Mouse (Mus musculus) thymus, adult 2 months (tissue): Measurements from ENCODE around the gene Prkg1.

ENCODE experiments used
- CTCF ChIP-seq: fragments of 200-500 bp; IDR thresholded peaks from 2 replicates; pipeline ENCODE4 v1.5.1; 2012; ENCODE audit warnings: mild to moderate bottlenecking, control low read depth, low read length, moderate library complexity, borderline replicate concordance; ENCODE audit not compliant: control insufficient read depth, poor library complexity, insufficient read depth; ENCODE audit errors: extremely low read depth
- POLR2A ChIP-seq: fragments of 200-500 bp; IDR thresholded peaks from 2 replicates; pipeline ENCODE4 v1.6.1; 2012; ENCODE audit warnings: mild to moderate bottlenecking, low read length, control low read depth, moderate library complexity; ENCODE audit not compliant: control insufficient read depth, poor library complexity, insufficient read depth; ENCODE audit errors: extremely low read depth

DNA sequence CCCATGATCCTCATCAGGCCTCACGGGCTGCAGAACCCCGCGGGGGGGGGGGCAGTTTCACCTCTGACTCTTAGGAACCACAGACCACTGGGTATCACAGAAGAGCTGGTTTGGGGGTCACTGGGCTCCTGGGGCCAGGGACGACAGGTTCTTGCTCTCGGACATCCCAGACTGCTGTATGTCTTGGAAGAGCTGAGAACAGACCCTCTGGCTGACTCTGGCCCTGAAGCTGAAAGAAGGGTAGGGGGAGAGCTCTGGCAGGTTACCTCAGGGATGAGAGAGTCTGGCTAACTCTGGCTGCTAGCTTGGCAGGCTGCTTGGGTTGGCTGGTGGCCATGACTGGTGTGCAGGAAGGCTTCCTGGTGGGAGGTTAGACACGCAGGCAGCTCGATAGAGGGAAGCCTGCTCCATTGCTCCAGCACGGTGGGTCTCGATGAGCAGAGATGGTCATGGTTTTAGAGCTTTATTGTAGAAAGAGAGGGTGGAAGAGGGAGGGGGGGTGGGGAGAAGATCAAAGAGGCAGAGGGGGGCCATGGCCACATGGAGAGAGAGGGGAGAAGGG, 30.7 kb upstream of the Prkg1 start:
- TF ChIP-seq CTCF (no peak), POLR2A (no peak)
